Mouse (Mus musculus): Measurements from ENCODE around the gene Suclg1.

Gene Suclg1

DNA sequence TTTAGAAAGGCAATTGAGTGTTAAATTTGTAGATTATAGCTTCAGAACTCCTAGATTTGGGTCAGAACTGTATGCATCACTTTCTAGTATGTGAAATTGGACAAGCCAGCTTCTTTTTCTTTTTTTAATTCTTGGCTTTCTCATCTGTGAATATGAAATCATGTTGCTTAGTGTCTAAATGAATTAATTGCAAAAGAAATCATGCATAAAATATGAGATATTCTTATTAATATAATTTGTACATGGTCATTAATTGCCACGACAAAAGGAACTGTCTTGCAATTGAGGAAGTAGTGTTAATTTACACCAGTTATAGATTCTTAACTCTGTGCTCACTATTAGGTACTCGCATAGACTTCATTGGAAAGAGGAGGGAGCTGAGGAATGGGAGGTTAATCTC is 74.1 kb downstream of the Suclg1 start:
- no peak for DNase-seq (ENCODE audit: low spot score in 2 of 2)
